Mouse (Mus musculus) limb, embryonic 10.5 days (tissue): ENCODE measurements at regions not wholly inside any gene's neighbourhood (a gene's known extent, or its start where the extent isn't known, plus 50 kb on each side); places are given as distances from the start of the nearest gene placed in this dataset.

Experiments used
- DNase-seq: peaks from one replicate; pipeline ENCODE4 v3.0.0-alpha.2; 2017; ENCODE audit warnings: low spot score
- H3K27ac ChIP-seq: fragments of 300-500 bp; sonication (generic); 2 replicates; pipeline ENCODE4 v1.5.1; 2016; ENCODE audit warnings: mild to moderate bottlenecking
- H3K27me3 ChIP-seq: fragments of 300-500 bp; sonication (generic); 2 replicates; pipeline ENCODE4 v1.6.1; 2016; ENCODE audit warnings: low read depth, mild to moderate bottlenecking; ENCODE audit not compliant: poor library complexity, severe bottlenecking
- H3K36me3 ChIP-seq: fragments of 300-500 bp; sonication (generic); 2 replicates; pipeline ENCODE4 v1.6.1; 2016; ENCODE audit warnings: mild to moderate bottlenecking, moderate library complexity
- H3K4me1 ChIP-seq: fragments of 300-500 bp; sonication (generic); 2 replicates; pipeline ENCODE4 v1.6.1; 2016
- H3K4me3 ChIP-seq: fragments of 300-500 bp; sonication (generic); 2 replicates; pipeline ENCODE4 v1.5.1; 2016; ENCODE audit warnings: mild to moderate bottlenecking, moderate library complexity
- H3K9me3 ChIP-seq: fragments of 300-500 bp; sonication (generic); replicated peaks from 2 replicates; pipeline ENCODE4 v1.6.1; 2016; ENCODE audit warnings: mild to moderate bottlenecking
- WGBS: fragments of 180-500 bp; shearing (Covaris S2); methylation state at CpG from one replicate; pipeline ENCODE4 v1.1.7; 2016; 5-methylcytosine and 5-hydroxymethylcytosine counted together

GRCm38 (mm10) chr1:119277990-119278389 is 144.1 kb downstream of the Inhbb start:
- WGBS = 89% methylated on average over 4 of the region's 4 CpGs
- no peak overlapping the region for H3K4me3 ChIP-seq
- H3K4me1 ChIP-seq = no peaks in the 10 kb centered on the region
- H3K27ac ChIP-seq = no peak overlapping the region
- no peaks in the 10 kb centered on the region for H3K9me3 ChIP-seq
- H3K27me3 ChIP-seq = no peaks in the 10 kb centered on the region
- no peak for DNase-seq
- no peaks in the 10 kb centered on the region for H3K36me3 ChIP-seq

- Histone ChIP-seq H3K27me3 (no peaks in the 10 kb centered on the region), H3K9me3 (no peaks in the 10 kb centered on the region), H3K27ac (no peak overlapping the region), H3K36me3 (no peaks in the 10 kb centered on the region), H3K4me1 (no peaks in the 10 kb centered on the region), H3K4me3 (no peak overlapping the region)
- WGBS = 94% methylated on average over 5 of the region's 5 CpGs
- DNase-seq = no peak
Observed at GRCm38 (mm10) chr1:119266013-119266412, 156.0 kb downstream of the Inhbb start.

- WGBS = 81% methylated on average over 10 of the region's 10 CpGs
- DNase-seq = no peak
- no peaks in the 10 kb centered on the region for H3K4me1 ChIP-seq
- H3K36me3 ChIP-seq = no peaks in the 10 kb centered on the region
- H3K27ac ChIP-seq = no peak overlapping the region
- no peaks in the 10 kb centered on the region for H3K9me3 ChIP-seq
- H3K4me3 ChIP-seq = no peak overlapping the region
- no peaks in the 10 kb centered on the region for H3K27me3 ChIP-seq
Observed at GRCm38 (mm10) chr1:119265192-119265891, 156.7 kb downstream of the Inhbb start.

- no peaks in the 10 kb centered on the region for H3K4me1 ChIP-seq
- H3K36me3 ChIP-seq = no peaks in the 10 kb centered on the region
- DNase-seq = no peak
- no peak overlapping the region for H3K4me3 ChIP-seq
- H3K27me3 ChIP-seq = no peaks in the 10 kb centered on the region
- H3K27ac ChIP-seq = no peak overlapping the region
- no peaks in the 10 kb centered on the region for H3K9me3 ChIP-seq
- 92% methylated on average over 9 of the region's 9 CpGs for WGBS
Observed at GRCm38 (mm10) chr1:119259455-119259854, 162.6 kb downstream of the Inhbb start.

- no peaks in the 10 kb centered on the region for H3K27me3 ChIP-seq
- H3K27ac ChIP-seq = no peak overlapping the region
- H3K36me3 ChIP-seq = no peaks in the 10 kb centered on the region
- DNase-seq = no peak
- no peak overlapping the region for H3K4me3 ChIP-seq
- H3K9me3 ChIP-seq = no peaks in the 10 kb centered on the region
- H3K4me1 ChIP-seq = no peaks in the 10 kb centered on the region
- WGBS = 86% methylated on average over 8 of the region's 8 CpGs
Observed at GRCm38 (mm10) chr1:119256769-119257168, 165.3 kb downstream of the Inhbb start.

- Histone ChIP-seq H3K9me3 (no peaks in the 10 kb centered on the region), H3K27me3 (no peaks in the 10 kb centered on the region), H3K4me3 (no peak overlapping the region), H3K27ac (no peak overlapping the region), H3K4me1 (no peaks in the 10 kb centered on the region), H3K36me3 (no peaks in the 10 kb centered on the region)
- 47% methylated on average over 5 of the region's 5 CpGs for WGBS
- no peak for DNase-seq
Observed at GRCm38 (mm10) chr1:119256097-119256473, 166.0 kb downstream of the Inhbb start.

GRCm38 (mm10) chr1:119255386-119256096 is 166.5 kb downstream of the Inhbb start:
- H3K36me3 ChIP-seq = no peaks in the 10 kb centered on the region
- H3K4me3 ChIP-seq = no peak overlapping the region
- no peak for DNase-seq
- WGBS = 88% methylated on average over 20 of the region's 20 CpGs
- no peak overlapping the region for H3K27ac ChIP-seq
- no peaks in the 10 kb centered on the region for H3K9me3 ChIP-seq
- no peaks in the 10 kb centered on the region for H3K27me3 ChIP-seq
- H3K4me1 ChIP-seq = no peaks in the 10 kb centered on the region

GRCm38 (mm10) chr1:119254928-119255327 is 167.1 kb downstream of the Inhbb start:
- no peaks in the 10 kb centered on the region for H3K36me3 ChIP-seq
- no peaks in the 10 kb centered on the region for H3K27me3 ChIP-seq
- DNase-seq = no peak
- no peaks in the 10 kb centered on the region for H3K9me3 ChIP-seq
- H3K27ac ChIP-seq = no peak overlapping the region
- 84% methylated on average over 5 of the region's 5 CpGs for WGBS
- no peaks in the 10 kb centered on the region for H3K4me1 ChIP-seq
- no peak overlapping the region for H3K4me3 ChIP-seq

GRCm38 (mm10) chr1:119253371-119253851 is 168.6 kb downstream of the Inhbb start:
- H3K27ac ChIP-seq = no peak overlapping the region
- no peak for DNase-seq
- no peaks in the 10 kb centered on the region for H3K4me1 ChIP-seq
- no peaks in the 10 kb centered on the region for H3K36me3 ChIP-seq
- H3K9me3 ChIP-seq = no peaks in the 10 kb centered on the region
- H3K4me3 ChIP-seq = no peak overlapping the region
- 63% methylated on average over 7 of the region's 7 CpGs for whole genome bisulfite sequencing
- H3K27me3 ChIP-seq = no peaks in the 10 kb centered on the region

- 89% methylated on average over 6 of the region's 6 CpGs for WGBS
- H3K27me3 ChIP-seq = no peaks in the 10 kb centered on the region
Observed at GRCm38 (mm10) chr1:119252403-119252802, 169.6 kb downstream of the Inhbb start.

GRCm38 (mm10) chr1:119251741-119252140 is 170.3 kb downstream of the Inhbb start:
- no peaks in the 10 kb centered on the region for H3K4me1 ChIP-seq
- DNase-seq = no peak
- WGBS = 92% methylated on average over 5 of the region's 5 CpGs
- H3K36me3 ChIP-seq = no peaks in the 10 kb centered on the region
- no peaks in the 10 kb centered on the region for H3K9me3 ChIP-seq
- H3K4me3 ChIP-seq = no peak overlapping the region
- H3K27ac ChIP-seq = no peak overlapping the region
- no peaks in the 10 kb centered on the region for H3K27me3 ChIP-seq

More at GRCm38 (mm10) chr1:119252403-119252802, 169.6 kb downstream of the Inhbb start:
- no peak for DNase-seq
- Histone ChIP-seq H3K4me3 (no peak overlapping the region), H3K36me3 (no peaks in the 10 kb centered on the region), H3K9me3 (no peaks in the 10 kb centered on the region), H3K4me1 (no peaks in the 10 kb centered on the region), H3K27ac (no peak overlapping the region)

GRCm38 (mm10) chr1:119248776-119249495 is 173.1 kb downstream of the Inhbb start:
- Histone ChIP-seq H3K4me3 (no peak overlapping the region), H3K27me3 (no peaks in the 10 kb centered on the region), H3K27ac (no peak overlapping the region), H3K36me3 (no peaks in the 10 kb centered on the region), H3K4me1 (no peaks in the 10 kb centered on the region), H3K9me3 (no peaks in the 10 kb centered on the region)
- no peak for DNase-seq
- WGBS = 89% methylated on average over 5 of the region's 5 CpGs

GRCm38 (mm10) chr1:119247117-119247516 is 174.9 kb downstream of the Inhbb start:
- 73% methylated on average over 3 of the region's 3 CpGs for WGBS
- no peak overlapping the region for H3K4me3 ChIP-seq
- no peaks in the 10 kb centered on the region for H3K4me1 ChIP-seq

More at GRCm38 (mm10) chr1:119247117-119247516, 174.9 kb downstream of the Inhbb start:
- no peak for DNase-seq
- H3K9me3 ChIP-seq = no peaks in the 10 kb centered on the region
- H3K27me3 ChIP-seq = no peaks in the 10 kb centered on the region
- H3K27ac ChIP-seq = no peak overlapping the region
- no peaks in the 10 kb centered on the region for H3K36me3 ChIP-seq
